Mouse (Mus musculus): ENCODE data around the gene Grwd1. TPM values are rescaled to one million over a fixed set of nuclear protein-coding genes. Genes with fewer than 3 reads are reported as not detected.

The Grwd1 gene
- total and polyA plus RNA-seq, 2 experiments from 2014 or later, result 34.6 to 48.6 TPM

GRCm38 (mm10) chr7:45842950-45843744 is 12.4 kb upstream of the Grwd1 start:
- Histone ChIP-seq H3K27ac (no peak overlapping the region), H3K36me3 (ENCODE audit: insufficient read depth, low read length) (no peaks in the 10 kb centered on the region), H3K4me2 (ENCODE audit: low read depth, low read length) (no peak overlapping the region), H3K4me1 (ENCODE audit: insufficient read depth, low read length) (no peaks in the 10 kb centered on the region), H3K9ac (replicated peaks; ENCODE audit: low read length) (no peak overlapping the region), H3K27me3 (ENCODE audit: insufficient read depth, low read length) (0 out of 2 replicates have a peak, but pooled peaks cover 6% of the 10 kb centered on the region), H3K9me3 (ENCODE audit: low read length) (no peaks in the 10 kb centered on the region), H3K4me3 (ENCODE audit: low read length) (no peak overlapping the region)
- no peak for DNase-seq (ENCODE audit: low spot score)
- 86% methylated on average over 10 of the region's 10 CpGs for WGBS
- no peak for TF ChIP-seq CTCF (IDR thresholded peaks at IDR 0.05; ENCODE audit: low read depth)
- ATAC-seq, result no peak

GRCm38 (mm10) chr7:45833924-45834323 is 3.2 kb upstream of the Grwd1 start:
- TF ChIP-seq CTCF (IDR thresholded peaks at IDR 0.05; ENCODE audit: low read depth), result no peak
- no peaks in the 10 kb centered on the region; the same call in 1 of the 2 replicates for H3K36me3 ChIP-seq (ENCODE audit: insufficient read depth, low read length)
- no peak overlapping the region for H3K27ac ChIP-seq
- H3K9me3 ChIP-seq (ENCODE audit: low read length), result no peaks in the 10 kb centered on the region
- H3K27me3 ChIP-seq (ENCODE audit: insufficient read depth, low read length), result peaks cover 21% of the 10 kb centered on the region
- WGBS, result 12% methylated on average over 26 of the region's 31 CpGs
- H3K4me1 ChIP-seq (ENCODE audit: insufficient read depth, low read length), result 0 out of 2 replicates have a peak, but pooled peaks cover 4% of the 10 kb centered on the region
- DNase-seq (ENCODE audit: low spot score) (no peak), ATAC-seq (no peak)
- peak overlapping the region; percentile 20 for H3K4me3 ChIP-seq (ENCODE audit: low read length)
- H3K9ac ChIP-seq (replicated peaks; ENCODE audit: low read length), result no peak overlapping the region
- peak overlapping the region; percentile 36; the same call in 1 of the 2 replicates for H3K4me2 ChIP-seq (ENCODE audit: low read depth, low read length)

- WGBS, result 8% methylated on average over 56 of the region's 86 CpGs
- H3K36me3 ChIP-seq (ENCODE audit: insufficient read depth, low read length), result peaks cover 4% of the 10 kb centered on the region; the same call in 1 of the 2 replicates
- peak overlapping the region; percentile 20 for H3K4me3 ChIP-seq (ENCODE audit: low read length)
- 0 out of 2 replicates have a peak, but pooled peaks cover 4% of the 10 kb centered on the region for H3K4me1 ChIP-seq (ENCODE audit: insufficient read depth, low read length)
- ATAC-seq, result no peak
- H3K9ac ChIP-seq (replicated peaks; ENCODE audit: low read length), result no peak overlapping the region; the same call in 1 of the 2 replicates
- DNase-seq (ENCODE audit: low spot score), result no peak
- H3K4me2 ChIP-seq (ENCODE audit: low read depth, low read length), result peak overlapping the region; percentile 36
- TF ChIP-seq CTCF (IDR thresholded peaks at IDR 0.05; ENCODE audit: low read depth), result no peak
- H3K9me3 ChIP-seq (ENCODE audit: low read length), result no peaks in the 10 kb centered on the region
- no peak overlapping the region; the same call in 1 of the 2 replicates for H3K27ac ChIP-seq
- peaks cover 21% of the 10 kb centered on the region for H3K27me3 ChIP-seq (ENCODE audit: insufficient read depth, low read length)
Observed at GRCm38 (mm10) chr7:45833148-45833790, 2.5 kb upstream of the Grwd1 start.

- no peak for TF ChIP-seq CTCF (IDR thresholded peaks at IDR 0.05; ENCODE audit: low read depth)
- Histone ChIP-seq H3K9ac (replicated peaks; ENCODE audit: low read length) (no peak overlapping the region), H3K36me3 (ENCODE audit: insufficient read depth, low read length) (peaks cover 12% of the 10 kb centered on the region), H3K27ac (no peak overlapping the region; the same call in 1 of the 2 replicates), H3K4me2 (ENCODE audit: low read depth, low read length) (peak overlapping the region; percentile 36; the same call in 1 of the 2 replicates), H3K4me3 (ENCODE audit: low read length) (peak overlapping the region; percentile 20; the same call in 1 of the 2 replicates), H3K9me3 (ENCODE audit: low read length) (no peaks in the 10 kb centered on the region), H3K4me1 (ENCODE audit: insufficient read depth, low read length) (0 out of 2 replicates have a peak, but pooled peaks cover 4% of the 10 kb centered on the region), H3K27me3 (ENCODE audit: insufficient read depth, low read length) (peaks cover 21% of the 10 kb centered on the region)
- DNase-seq (ENCODE audit: low spot score) (no peak), ATAC-seq (no peak)
- 16% methylated on average over 29 of the region's 30 CpGs for WGBS
Observed at GRCm38 (mm10) chr7:45832428-45832827, 1.7 kb upstream of the Grwd1 start.

GRCm38 (mm10) chr7:45831128-45831525 is 383 bp upstream of the Grwd1 start:
- 0 out of 2 replicates have a peak, but pooled peaks cover 4% of the 10 kb centered on the region for H3K4me1 ChIP-seq (ENCODE audit: insufficient read depth, low read length)
- no peaks in the 10 kb centered on the region for H3K9me3 ChIP-seq (ENCODE audit: low read length)
- no peak for TF ChIP-seq CTCF (IDR thresholded peaks at IDR 0.05; ENCODE audit: low read depth)
- peak overlapping the region; percentile 90 for H3K4me2 ChIP-seq (ENCODE audit: low read depth, low read length)
- ATAC-seq (peak; percentile 10; the same call in 1 of the 2 replicates), DNase-seq (ENCODE audit: low spot score) (no peak)
- peak overlapping the region; percentile 74 for H3K27ac ChIP-seq
- peak overlapping the region; percentile 57 for H3K9ac ChIP-seq (replicated peaks; ENCODE audit: low read length)
- peaks cover 21% of the 10 kb centered on the region for H3K27me3 ChIP-seq (ENCODE audit: insufficient read depth, low read length)
- peak overlapping the region; percentile 70 for H3K4me3 ChIP-seq (ENCODE audit: low read length)
- WGBS, result 21% methylated on average over 5 of the region's 5 CpGs
- H3K36me3 ChIP-seq (ENCODE audit: insufficient read depth, low read length), result peaks cover 24% of the 10 kb centered on the region

- no peak overlapping the region for H3K27ac ChIP-seq
- DNase-seq (ENCODE audit: low spot score) (no peak), ATAC-seq (no peak)
- H3K4me2 ChIP-seq (ENCODE audit: low read depth, low read length), result no peak overlapping the region
- H3K4me3 ChIP-seq (ENCODE audit: low read length), result no peak overlapping the region
- H3K9me3 ChIP-seq (ENCODE audit: low read length), result no peaks in the 10 kb centered on the region
- no peak for TF ChIP-seq CTCF (IDR thresholded peaks at IDR 0.05; ENCODE audit: low read depth)
- no peaks in the 10 kb centered on the region for H3K27me3 ChIP-seq (ENCODE audit: insufficient read depth, low read length)
- H3K36me3 ChIP-seq (ENCODE audit: insufficient read depth, low read length), result peaks cover 42% of the 10 kb centered on the region
- 89% methylated on average over 7 of the region's 7 CpGs for WGBS
- 0 out of 2 replicates have a peak, but pooled peaks cover 4% of the 10 kb centered on the region for H3K4me1 ChIP-seq (ENCODE audit: insufficient read depth, low read length)
- H3K9ac ChIP-seq (replicated peaks; ENCODE audit: low read length), result no peak overlapping the region
Observed at GRCm38 (mm10) chr7:45826631-45827030, 4.1 kb downstream of the Grwd1 start.

All from hindbrain, postnatal 0 days (tissue).